Mouse (Mus musculus) ES-E14 (cell line): ENCODE measurements at regions not wholly inside any gene's neighbourhood (a gene's known extent, or its start where the extent isn't known, plus 50 kb on each side); places are given as distances from the start of the nearest gene placed in this dataset.

Experiments
- DNase-seq: peaks from one replicate; pipeline ENCODE4 v3.0.0-alpha.2; 2013; ENCODE audit warnings: low read depth, low spot score
- H3K27ac ChIP-seq: 2 replicates; pipeline ENCODE4 v1.5.1; 2012; ENCODE audit warnings: low read depth, mild to moderate bottlenecking, low read length, moderate library complexity, mixed read lengths; ENCODE audit not compliant: poor library complexity, insufficient read depth, severe bottlenecking
- H3K36me3 ChIP-seq: 2 replicates; pipeline ENCODE4 v1.6.1; 2012; ENCODE audit warnings: mild to moderate bottlenecking, low read length, moderate library complexity, mixed read lengths; ENCODE audit not compliant: control insufficient read depth, poor library complexity, insufficient read depth, severe bottlenecking
- H3K4me1 ChIP-seq, 2 experiments: fragments of 150-350 bp in 1 of 2; sonication (generic) in 1 of 2; 2 replicates each; pipeline ENCODE4 v1.6.1; 2012; ENCODE audit warnings: low read length in 2 of 2, mild to moderate bottlenecking in 1 of 2, mixed read lengths in 1 of 2; ENCODE audit not compliant: control insufficient read depth in 2 of 2, insufficient read depth in 2 of 2, poor library complexity in 1 of 2
- H3K4me3 ChIP-seq, 2 experiments: fragments of 150-350 bp in 1 of 2; sonication (generic) in 1 of 2; 2 replicates each; pipeline ENCODE4 v1.5.1; 2012; ENCODE audit warnings: low read length in 2 of 2, low read depth in 1 of 2, mild to moderate bottlenecking in 1 of 2, mixed read lengths in 1 of 2; ENCODE audit not compliant: insufficient read depth in 1 of 2, poor library complexity in 1 of 2, severe bottlenecking in 1 of 2
- H3K9ac ChIP-seq: 2 replicates; pipeline ENCODE4 v1.6.1; 2012; ENCODE audit warnings: low read depth, mild to moderate bottlenecking, low read length, mixed read lengths; ENCODE audit not compliant: poor library complexity, insufficient read depth, severe bottlenecking
- H3K9me3 ChIP-seq: fragments of 150-350 bp; sonication (generic); 2 replicates; pipeline ENCODE4 v1.6.1; 2012; ENCODE audit warnings: low read depth, mild to moderate bottlenecking, low read length; ENCODE audit not compliant: control insufficient read depth, insufficient read depth
- CHD2 ChIP-seq: IDR thresholded peaks from 2 replicates; pipeline ENCODE4 v1.6.1; 2014; ENCODE audit warnings: mild to moderate bottlenecking, low read depth, low read length, inconsistent platforms
- HCFC1 ChIP-seq: IDR thresholded peaks from 2 replicates; pipeline ENCODE4 v1.6.1; 2012; ENCODE audit warnings: low read length, inconsistent platforms, borderline replicate concordance; ENCODE audit not compliant: insufficient read depth
- MAFK ChIP-seq: IDR thresholded peaks from 2 replicates; pipeline ENCODE4 v1.6.1; 2014; ENCODE audit warnings: mild to moderate bottlenecking, low read depth, low read length, inconsistent platforms; ENCODE audit not compliant: insufficient read depth
- ZC3H11A ChIP-seq: IDR thresholded peaks from 2 replicates; pipeline ENCODE4 v1.6.1; 2012; ENCODE audit warnings: low read depth, mild to moderate bottlenecking, inconsistent platforms, low read length, borderline replicate concordance
- ZNF384 ChIP-seq: IDR thresholded peaks from 2 replicates; pipeline ENCODE4 v1.6.1; 2012; ENCODE audit warnings: low read depth, low read length, inconsistent platforms
- in situ Hi-C, 2 experiments: fragments of 600-800 bp; cut with MboI; formaldehyde crosslinking; loops; one replicate each; pipeline ENCODE4 v1.15.1; 2025; ENCODE audit warnings: low sequenced_read_pairs in 2 of 2, inconsistent platforms in 1 of 2; ENCODE audit not compliant: unreplicated experiment in 2 of 2

DNA sequence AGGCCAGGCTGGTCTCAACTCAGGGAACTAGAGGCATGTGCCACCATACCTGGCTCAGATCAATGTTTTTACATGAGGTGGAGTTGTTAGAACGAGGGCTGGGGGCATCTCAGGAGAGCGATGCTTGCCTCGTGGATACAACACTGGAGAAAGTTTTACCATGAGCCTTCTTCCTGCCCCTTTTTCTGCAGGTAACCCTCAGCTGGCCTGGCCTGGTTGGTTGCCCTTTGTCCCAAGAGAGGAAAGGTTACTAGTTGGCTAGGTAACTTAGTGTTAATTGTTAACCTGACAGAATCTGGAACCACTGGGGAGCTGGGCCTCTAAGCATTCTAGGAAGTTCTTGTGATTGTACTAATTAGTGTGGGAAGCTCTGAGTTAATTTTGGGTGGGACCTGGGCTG is 81.0 kb upstream of the Sertad2 start:
- DNase-seq = no peak
- Histone ChIP-seq H3K9ac (no peak overlapping the region), H3K36me3 (no peaks in the 10 kb centered on the region), H3K4me3 (no peak overlapping the region), H3K9me3 (no peaks in the 10 kb centered on the region), H3K4me1 (peaks cover 8 to 34% of the 10 kb centered on the region in 2 experiments), H3K27ac (no peak overlapping the region)
- TF ChIP-seq CHD2 (no peak), ZC3H11A (no peak), MAFK (no peak), HCFC1 (no peak), ZNF384 (no peak)
- in situ Hi-C loops = loop anchor here in 1 of 2 experiments (25.0 kb wide), 1 partner anchor 175 kb away; no protein-coding TSS in a partner anchor

DNA sequence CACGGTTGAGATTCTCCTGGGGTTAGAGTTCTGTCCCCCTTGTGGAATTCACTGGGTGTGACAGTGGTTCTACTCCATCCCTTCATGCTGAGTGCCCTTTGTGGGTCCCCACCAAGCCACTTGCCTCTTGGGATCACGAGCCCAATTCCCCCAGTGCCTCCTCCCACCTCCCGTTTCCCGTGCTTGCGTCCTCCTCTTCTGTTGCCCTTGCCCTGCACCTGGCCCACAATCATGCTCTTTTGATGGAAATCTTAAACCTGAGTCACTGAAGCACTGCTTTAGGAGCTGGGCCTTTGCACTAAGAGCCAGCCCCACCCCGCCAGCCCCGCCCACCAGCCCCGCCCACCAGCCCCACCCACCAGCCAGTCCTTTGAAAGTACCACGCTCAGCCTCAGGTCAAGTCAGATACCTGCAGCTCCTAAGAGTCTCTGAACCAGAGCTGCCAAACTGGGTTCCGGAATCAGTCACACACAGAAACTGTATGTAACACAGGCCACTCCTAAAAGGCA is 79.8 kb upstream of the Sertad2 start:
- Histone ChIP-seq H3K4me1 (peaks cover 14 to 37% of the 10 kb centered on the region in 2 experiments), H3K9ac (no peak overlapping the region), H3K27ac (no peak overlapping the region), H3K36me3 (no peaks in the 10 kb centered on the region), H3K9me3 (no peaks in the 10 kb centered on the region), H3K4me3 (no peak overlapping the region)
- no peak for DNase-seq
- in situ Hi-C loops = loop anchor here in 1 of 2 experiments (25.0 kb wide), 1 partner anchor 174 kb away; no protein-coding TSS in a partner anchor
- no peak for TF ChIP-seq ZC3H11A
- TF ChIP-seq HCFC1 = no peak
- TF ChIP-seq MAFK = no peak
- no peak for TF ChIP-seq ZNF384
- TF ChIP-seq CHD2 = no peak

DNA sequence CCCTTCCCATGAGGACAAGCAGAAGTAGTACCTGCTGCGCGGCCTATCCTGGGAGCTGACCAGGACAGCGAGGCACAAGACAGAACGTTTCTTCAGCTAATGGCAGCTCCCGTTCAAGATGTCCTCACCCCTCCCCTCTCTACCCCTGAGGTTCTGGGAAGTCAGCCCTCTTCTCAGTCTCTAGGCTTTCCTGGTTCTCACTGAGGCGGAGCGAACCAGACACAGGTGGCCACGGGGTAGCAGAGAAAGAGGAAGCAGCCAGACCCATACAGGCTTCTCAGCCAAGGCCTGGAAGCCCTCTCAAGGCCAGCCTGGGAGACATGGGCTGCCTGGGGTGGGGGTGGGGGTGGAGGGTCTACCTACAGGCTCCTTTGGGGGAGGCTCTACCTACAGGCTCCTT is 78.5 kb upstream of the Sertad2 start:
- no peak overlapping the region for H3K27ac ChIP-seq
- peaks cover 23 to 43% of the 10 kb centered on the region in 2 experiments for H3K4me1 ChIP-seq
- no peaks in the 10 kb centered on the region; the same call in 1 of the 2 replicates for H3K36me3 ChIP-seq
- H3K9me3 ChIP-seq = no peaks in the 10 kb centered on the region
- DNase-seq = no peak
- H3K9ac ChIP-seq = no peak overlapping the region
- TF ChIP-seq HCFC1 (no peak), MAFK (no peak), ZC3H11A (no peak), ZNF384 (no peak), CHD2 (no peak)
- no peak overlapping the region for H3K4me3 ChIP-seq
- in situ Hi-C loops = loop anchor here in 1 of 2 experiments (25.0 kb wide), 1 partner anchor 173 kb away; no protein-coding TSS in a partner anchor

DNA sequence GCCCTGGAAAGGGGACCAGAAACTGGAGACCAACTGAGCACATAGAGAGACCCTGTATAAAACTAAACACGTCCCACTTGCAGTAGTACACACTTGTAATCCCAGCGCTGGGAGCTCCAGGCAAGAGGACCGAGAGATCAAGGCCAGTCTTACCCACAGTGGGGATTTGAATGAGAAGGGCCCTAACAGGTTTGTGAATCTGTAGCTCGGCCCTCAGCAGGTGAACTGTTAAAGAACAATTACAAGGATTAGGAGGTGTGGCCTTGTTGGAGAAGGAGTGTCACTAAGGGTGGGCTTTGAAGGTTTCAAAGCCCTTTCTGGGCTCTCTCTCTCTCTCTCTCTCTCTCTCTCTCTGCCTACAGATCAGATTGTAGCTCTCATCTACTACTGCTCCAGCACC is 76.5 kb upstream of the Sertad2 start:
- in situ Hi-C loops = loop anchor here in 1 of 2 experiments (25.0 kb wide), 1 partner anchor 171 kb away; no protein-coding TSS in a partner anchor
- H3K4me1 ChIP-seq = peaks cover 23 to 45% of the 10 kb centered on the region in 2 experiments
- DNase-seq = peak; percentile 60
- H3K4me3 ChIP-seq = no peak overlapping the region
- no peak overlapping the region for H3K27ac ChIP-seq
- no peak overlapping the region for H3K9ac ChIP-seq
- TF ChIP-seq ZC3H11A (no peak), ZNF384 (no peak), MAFK (no peak), CHD2 (no peak), HCFC1 (no peak)
- no peaks in the 10 kb centered on the region for H3K9me3 ChIP-seq
- H3K36me3 ChIP-seq = no peaks in the 10 kb centered on the region; the same call in 1 of the 2 replicates
